Mouse (Mus musculus) Patski (cell line): ENCODE results near the gene Cybb. TPM values are rescaled to one million over a fixed set of nuclear protein-coding genes. Genes with fewer than 3 reads are reported as not detected.
"Not testable (repeated sequence)": the region's sequence is repeated elsewhere in the genome, so short reads cannot be mapped to it uniquely, and the experiment has no call there.

Experiments
- ATAC-seq: fragments of 100-300 bp; one replicate; pipeline ENCODE4 v1.8.0; 2021
- CTCF ChIA-PET: fragments of 350-600 bp; sonication (Branson Sonifier 250); formaldehyde crosslinking; loops from one replicate; lab custom pipeline; 2022; ENCODE audit warnings: inconsistent platforms; lab: Charles Lee
- POLR2A ChIA-PET: fragments of 350-600 bp; sonication (Branson Sonifier 250); formaldehyde crosslinking; loops from one replicate; lab custom pipeline; 2022; ENCODE audit warnings: antibody characterized with exemption, inconsistent platforms; lab: Charles Lee
- DNase-seq: peaks from one replicate; pipeline ENCODE4 v3.0.0-alpha.2; 2011; ENCODE audit warnings: low read depth, low spot score
- H3K27me3 ChIP-seq: fragments of 371-371 bp; one replicate; pipeline ENCODE4 v1.5.1; 2021
- CTCF ChIP-seq: fragments of 100-300 bp; IDR thresholded peaks from one replicate; pipeline ENCODE4 v1.5.1; 2021
- in situ Hi-C: fragments of 300-500 bp; cut with MboI; formaldehyde crosslinking; loops from 3 replicates; pipeline ENCODE4 v1.11.1; 2018; ENCODE audit warnings: low pct_unique_long_range_greater_than_20kb, mixed read lengths
- polyA plus RNA-seq: library from polyadenylated mRNA; unstranded; gene quantifications from one replicate; pipeline ENCODE4 v1.2.3, GENCODE M21; 2021

The Cybb gene
- polyA plus RNA-seq, result not detected

DNA sequence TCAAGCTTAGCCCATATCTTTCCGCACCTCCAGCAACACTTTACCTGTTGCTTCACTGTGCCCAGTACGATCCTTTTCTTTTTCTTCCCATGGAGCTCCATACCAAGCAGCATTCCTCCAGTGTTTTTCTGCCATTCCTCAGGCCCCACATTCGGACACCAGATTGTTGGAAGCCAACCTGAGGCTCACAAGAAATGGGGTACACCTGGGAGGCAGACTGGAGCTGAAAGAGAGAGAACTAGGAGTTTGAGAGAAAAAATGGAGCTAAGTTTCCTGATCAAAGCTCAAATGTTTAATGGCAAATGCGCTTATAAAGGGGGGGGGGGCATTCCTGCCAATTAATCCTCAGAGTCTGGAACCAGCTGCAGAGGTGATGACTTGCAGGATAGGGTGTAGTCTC is at the start of gene Cybb:
TSS of gene Cybb (minus strand) at position 101 of the 400 bp plus-strand sequence.
- CTCF ChIA-PET, result no interaction called here
- no peak for DNase-seq
- POLR2A ChIA-PET, result interaction anchor here (0.6 kb wide), 1 partner anchor 93 kb away, joined by 3 read pairs; no protein-coding TSS in a partner anchor
- in situ Hi-C loops, result no loop called here
- no peak for ATAC-seq
- TF ChIP-seq CTCF, result no peak
- H3K27me3 ChIP-seq, result peaks cover 9% of the 10 kb centered on the region

- TF ChIP-seq CTCF, result no peak
- in situ Hi-C loops, result no loop called here
- no peaks in the 10 kb centered on the region for H3K27me3 ChIP-seq
- POLR2A ChIA-PET, result no interaction called here
- ATAC-seq (no peak), DNase-seq (no peak)
- CTCF ChIA-PET, result no interaction called here
Measured at GRCm38 (mm10) chrX:9536881-9537280, 49.3 kb upstream of the Cybb start.

DNA sequence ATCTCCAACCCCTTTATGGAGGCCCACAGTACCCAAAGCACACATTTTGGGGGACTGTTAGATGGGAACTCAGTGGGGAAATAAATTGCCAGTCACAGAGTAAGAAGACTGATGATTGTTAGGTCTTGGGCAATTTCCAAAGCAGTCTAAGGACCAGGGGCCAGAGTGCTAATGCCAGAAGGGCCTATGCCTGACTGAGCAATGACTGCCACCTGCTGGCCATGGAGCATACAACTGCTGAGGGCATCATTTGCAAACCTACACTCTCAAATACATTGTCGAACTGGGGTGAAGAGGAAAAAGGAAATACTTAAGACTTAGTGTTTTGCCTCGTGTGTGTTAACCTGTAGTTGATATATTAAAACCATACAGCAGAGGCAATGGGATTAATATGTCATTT is 32.4 kb upstream of the Cybb start:
- CTCF ChIA-PET, DNase-seq, POLR2A ChIA-PET, ATAC-seq, in situ Hi-C loops, H3K27me3 ChIP-seq: not testable (repeated sequence)
- TF ChIP-seq CTCF, result peak; percentile 28

DNA sequence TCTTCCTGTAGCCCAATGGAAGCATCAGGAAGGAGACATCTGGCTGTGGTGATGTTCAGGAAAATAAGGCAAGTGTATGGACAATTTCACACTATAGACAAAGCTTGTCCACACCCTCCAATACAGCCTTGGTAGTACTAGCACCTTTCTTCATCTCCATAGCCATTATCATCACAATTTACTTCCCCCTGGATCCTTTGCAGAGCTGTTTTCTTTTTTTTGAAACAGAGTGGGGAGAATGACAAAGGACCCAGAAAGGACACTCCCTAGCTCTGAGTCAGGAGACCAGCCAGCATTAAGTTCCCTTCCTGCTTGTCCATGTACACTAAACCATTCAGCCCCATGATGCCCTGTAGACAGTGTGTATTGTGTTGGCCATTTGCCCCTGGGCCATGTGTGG is 30.0 kb upstream of the Cybb start:
- POLR2A ChIA-PET, H3K27me3 ChIP-seq, ATAC-seq, DNase-seq, in situ Hi-C loops, CTCF ChIA-PET: not testable (repeated sequence)

DNA sequence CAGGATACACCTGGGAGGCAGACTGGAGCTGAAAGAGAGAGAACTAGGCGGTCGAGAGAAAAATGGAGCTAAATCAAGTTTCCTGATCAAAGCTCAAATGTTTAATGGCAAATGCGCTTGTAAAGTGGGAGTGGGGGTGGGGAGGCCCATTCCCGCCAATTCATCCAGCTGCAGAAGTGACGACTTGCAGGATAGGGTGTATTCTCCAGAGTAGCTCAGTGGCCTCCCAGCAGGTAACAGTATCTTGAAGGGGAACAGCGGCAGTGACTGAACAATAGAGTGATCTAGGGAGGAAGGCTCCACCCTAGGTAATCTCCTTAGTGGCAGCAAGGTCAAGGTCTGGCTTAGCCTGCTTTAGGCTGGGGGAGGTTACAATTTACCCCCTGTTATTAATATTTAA is 12.5 kb downstream of the Cybb start:
- DNase-seq, ATAC-seq, CTCF ChIA-PET, in situ Hi-C loops, POLR2A ChIA-PET: not testable (repeated sequence)
- peaks cover 12% of the 10 kb centered on the region for H3K27me3 ChIP-seq

- ATAC-seq, result no peak
- no peak for TF ChIP-seq CTCF
- POLR2A ChIA-PET, result no interaction called here
- in situ Hi-C loops, result no loop called here
- no peak for DNase-seq
- peaks cover 17% of the 10 kb centered on the region for H3K27me3 ChIP-seq
- CTCF ChIA-PET, result no interaction called here
Measured at GRCm38 (mm10) chrX:9474440-9474839, 13.1 kb downstream of the Cybb start.

- no peak for TF ChIP-seq CTCF
- CTCF ChIA-PET, result no interaction called here
- in situ Hi-C loops, result no loop called here
- ATAC-seq, result no peak
- POLR2A ChIA-PET, result no interaction called here
- DNase-seq, result no peak
- H3K27me3 ChIP-seq, result peaks cover 24% of the 10 kb centered on the region
Measured at GRCm38 (mm10) chrX:9473768-9474167, 13.8 kb downstream of the Cybb start.

DNA sequence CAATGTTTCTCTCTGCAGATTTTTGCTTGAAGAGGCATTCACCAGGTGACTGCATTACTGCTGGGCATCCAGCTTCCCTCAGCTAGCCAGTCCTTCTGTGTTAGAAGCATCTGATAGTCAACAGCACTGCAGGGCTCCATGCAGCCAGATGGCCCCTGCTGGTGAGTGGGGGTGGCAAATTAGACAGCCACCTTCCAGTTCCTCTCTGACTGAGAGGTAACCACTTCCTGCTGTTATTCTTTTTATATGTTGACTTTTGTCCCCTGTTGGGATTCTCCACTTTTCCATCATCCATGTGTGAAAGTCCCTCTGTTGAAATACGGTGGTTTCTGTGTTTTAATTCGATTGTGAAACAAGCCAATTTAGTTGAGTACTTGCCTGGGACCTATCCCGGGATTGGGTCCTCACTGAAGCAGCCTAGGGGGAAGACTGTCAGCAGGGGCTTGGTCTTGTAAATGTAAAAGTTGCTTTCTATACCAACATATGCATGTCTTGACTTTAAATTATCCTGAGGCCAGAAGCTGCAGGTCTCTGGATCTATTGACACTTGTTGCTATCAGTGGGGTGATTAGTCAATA is 16.7 kb downstream of the Cybb start:
- in situ Hi-C loops, result no loop called here
- POLR2A ChIA-PET, result no interaction called here
- TF ChIP-seq CTCF, result no peak
- ATAC-seq (no peak), DNase-seq (no peak)
- peaks cover 44% of the 10 kb centered on the region for H3K27me3 ChIP-seq
- CTCF ChIA-PET, result no interaction called here

GRCm38 (mm10) chrX:9469100-9469499 is 18.5 kb downstream of the Cybb start:
- in situ Hi-C loops, result no loop called here
- POLR2A ChIA-PET, result no interaction called here
- ATAC-seq, result no peak
- CTCF ChIA-PET, result no interaction called here
- H3K27me3 ChIP-seq, result peaks cover 51% of the 10 kb centered on the region
- no peak for TF ChIP-seq CTCF
- DNase-seq, result no peak

DNA sequence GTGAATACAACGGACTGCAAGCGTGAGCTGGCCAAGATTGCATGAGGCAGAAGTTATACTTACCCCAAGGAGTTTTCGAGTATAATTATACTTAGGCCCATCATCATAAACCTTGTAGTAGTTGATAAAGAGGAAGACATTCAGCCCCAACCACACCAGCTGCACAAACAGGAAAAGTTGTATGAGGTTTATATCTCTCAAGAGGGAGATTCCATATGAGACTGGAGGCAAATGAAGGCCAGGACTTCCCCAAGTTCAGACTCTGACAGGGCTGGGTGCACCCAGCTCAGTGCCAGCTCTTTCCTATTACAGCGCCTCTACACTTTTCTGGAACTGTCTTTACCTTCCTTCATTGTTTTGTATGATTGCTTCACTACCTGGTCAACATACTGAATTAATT is 20.6 kb downstream of the Cybb start:
- ChIA-PET POLR2A (no interaction called here), CTCF (no interaction called here)
- peaks cover 51% of the 10 kb centered on the region for H3K27me3 ChIP-seq
- ATAC-seq (no peak), DNase-seq (no peak)
- in situ Hi-C loops, result no loop called here
- TF ChIP-seq CTCF, result no peak

- no peak for TF ChIP-seq CTCF
- CTCF ChIA-PET, result no interaction called here
- in situ Hi-C loops, result no loop called here
- H3K27me3 ChIP-seq, result peaks cover 51% of the 10 kb centered on the region
- ATAC-seq (no peak), DNase-seq (no peak)
- POLR2A ChIA-PET, result no interaction called here
Measured at GRCm38 (mm10) chrX:9465890-9466289, 21.7 kb downstream of the Cybb start.

DNA sequence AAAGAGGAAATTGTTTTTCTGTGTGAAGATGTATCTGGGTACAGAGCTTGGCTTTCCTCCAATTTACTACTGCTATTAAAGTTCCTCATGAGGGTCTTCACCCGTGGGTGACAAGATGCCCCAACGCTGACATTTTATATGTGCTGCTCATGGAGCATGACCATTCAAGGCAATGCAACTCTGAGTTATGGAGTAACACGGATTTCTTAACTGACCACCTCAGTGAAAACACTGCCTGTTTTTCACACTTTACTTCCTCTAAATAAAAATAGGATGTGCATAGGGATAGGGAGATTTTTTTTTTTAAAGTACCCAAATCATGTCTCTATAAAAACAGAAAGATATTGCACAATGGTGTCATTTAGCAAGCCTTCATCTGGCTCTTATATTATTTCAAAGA is 24.9 kb downstream of the Cybb start:
- POLR2A ChIA-PET, result no interaction called here
- in situ Hi-C loops, result no loop called here

More for the DNA sequence above, 24.9 kb downstream of the Cybb start:
- no peak for TF ChIP-seq CTCF
- DNase-seq (no peak), ATAC-seq (no peak)
- CTCF ChIA-PET, result no interaction called here
- peaks cover 41% of the 10 kb centered on the region for H3K27me3 ChIP-seq
